Mouse (Mus musculus) WW6 (cell line): Measurements from ENCODE around the gene Trub1.

ENCODE experiments used
- DNase-seq: peaks from one replicate; pipeline ENCODE4 v3.0.0-alpha.2; 2013; ENCODE audit warnings: low read depth, low spot score

The Trub1 gene

GRCm38 (mm10) chr19:57494020-57494419, 41.3 kb downstream of the Trub1 start:
- DNase-seq, result no peak

GRCm38 (mm10) chr19:57498110-57498743, 45.5 kb downstream of the Trub1 start:
- DNase-seq, result no peak

- DNase-seq, result no peak
Observed at GRCm38 (mm10) chr19:57498884-57499410, 46.2 kb downstream of the Trub1 start.

GRCm38 (mm10) chr19:57500254-57500653, 47.5 kb downstream of the Trub1 start:
- no peak for DNase-seq

GRCm38 (mm10) chr19:57503144-57503543, 50.4 kb downstream of the Trub1 start:
- DNase-seq, result no peak

GRCm38 (mm10) chr19:57505048-57505932, 52.6 kb downstream of the Trub1 start:
- no peak for DNase-seq

- DNase-seq, result no peak
Observed at GRCm38 (mm10) chr19:57506591-57506990, 53.9 kb downstream of the Trub1 start.

- no peak for DNase-seq
Observed at GRCm38 (mm10) chr19:57508261-57508788, 55.6 kb downstream of the Trub1 start.

- no peak for DNase-seq
Observed at GRCm38 (mm10) chr19:57509758-57510319, 57.1 kb downstream of the Trub1 start.

- no peak for DNase-seq
Observed at GRCm38 (mm10) chr19:57510836-57511235, 58.1 kb downstream of the Trub1 start.

GRCm38 (mm10) chr19:57513123-57513522, 60.4 kb downstream of the Trub1 start:
- no peak for DNase-seq

- no peak for DNase-seq
Observed at GRCm38 (mm10) chr19:57521721-57522120, 69.0 kb downstream of the Trub1 start.

- DNase-seq, result no peak
Observed at GRCm38 (mm10) chr19:57523363-57523762, 70.7 kb downstream of the Trub1 start.

GRCm38 (mm10) chr19:57525693-57526092, 73.0 kb downstream of the Trub1 start:
- no peak for DNase-seq

- DNase-seq, result no peak
Observed at GRCm38 (mm10) chr19:57530212-57530611, 77.5 kb downstream of the Trub1 start.

GRCm38 (mm10) chr19:57534262-57534661, 81.5 kb downstream of the Trub1 start:
- DNase-seq, result no peak

GRCm38 (mm10) chr19:57536512-57536911, 83.8 kb downstream of the Trub1 start:
- no peak for DNase-seq

GRCm38 (mm10) chr19:57537510-57538182, 84.9 kb downstream of the Trub1 start:
- no peak for DNase-seq

- DNase-seq, result no peak
Observed at GRCm38 (mm10) chr19:57540118-57540517, 87.4 kb downstream of the Trub1 start.
